Mouse (Mus musculus): ENCODE data around the gene Frmd6. TPM values are rescaled to one million over a fixed set of nuclear protein-coding genes. Genes with fewer than 3 reads are reported as not detected.
A peak's percentile ranks its signal among the peaks of the same experiment; 100 is the strongest.

Frmd6 gene
- total RNA-seq, 1 experiment from 2014 or later: 5.2 TPM

DNA sequence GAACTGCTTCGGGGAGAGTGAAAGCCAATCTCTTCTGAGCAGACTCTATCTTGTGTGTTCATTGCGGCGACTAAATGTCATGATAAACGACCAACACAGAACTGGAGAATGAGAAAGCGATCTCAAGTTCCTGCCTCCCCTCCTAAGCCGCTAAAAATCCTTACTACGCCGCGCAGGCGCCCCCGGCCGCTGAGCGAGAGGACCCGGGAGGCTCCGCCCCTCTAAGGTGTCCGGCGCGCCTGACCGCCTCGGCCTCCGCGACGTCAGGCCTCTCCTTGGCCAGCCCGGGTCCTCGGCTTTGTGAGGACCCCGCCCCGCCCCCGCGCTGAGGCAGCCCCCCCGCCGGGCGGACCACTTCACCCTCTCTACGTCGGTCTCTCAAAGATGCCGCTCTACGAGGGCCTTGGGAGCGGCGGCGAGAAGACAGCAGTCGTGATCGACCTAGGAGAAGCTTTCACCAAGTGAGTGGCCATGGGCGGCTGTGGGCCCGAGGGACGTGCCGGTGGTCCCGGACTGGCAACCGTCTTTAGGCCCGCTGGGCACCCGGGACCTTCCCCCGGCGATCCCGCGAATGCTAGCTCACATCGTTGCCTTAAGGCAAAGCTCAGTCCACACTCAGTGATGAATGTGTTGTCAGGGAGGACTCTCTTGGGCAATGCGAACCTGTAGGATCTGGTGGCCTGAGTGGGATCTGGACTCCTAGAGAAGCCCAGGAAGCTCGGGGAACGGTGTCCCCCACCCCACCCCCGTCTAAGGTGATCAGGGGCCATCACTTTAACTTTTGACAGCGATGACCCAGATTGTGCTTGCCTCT is 112.5 kb downstream of the Frmd6 start, which contains the start of gene Actr10:
Gene Actr10 (plus strand): TSS at position 287 of the 814 bp plus-strand sequence.
- peak; percentile 92 for ATAC-seq (ENCODE audit: extremely low read depth, insufficient number of reproducible peaks, low FRiP score, poor library complexity, severe bottlenecking)

DNA sequence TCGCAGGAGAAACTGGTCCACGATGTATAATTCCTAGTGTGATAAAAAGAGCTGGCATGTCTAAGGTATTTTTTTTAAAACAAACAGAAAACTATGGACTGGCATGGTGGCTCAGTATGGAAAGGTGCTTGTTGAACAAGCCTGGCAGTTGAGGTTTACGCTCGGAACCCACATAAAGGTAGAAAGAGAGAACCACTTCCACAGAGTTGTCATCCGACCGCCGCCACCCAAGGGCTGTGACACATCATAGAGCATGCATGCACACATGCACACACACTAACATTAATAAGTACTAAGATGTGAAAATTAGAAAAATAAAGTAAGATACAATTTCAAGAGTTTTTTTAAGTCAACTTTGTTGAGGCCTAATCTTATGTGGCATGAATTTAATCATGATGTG is 115.5 kb downstream of the Frmd6 start:
- no peak for ATAC-seq (ENCODE audit: extremely low read depth, insufficient number of reproducible peaks, low FRiP score, poor library complexity, severe bottlenecking)

DNA sequence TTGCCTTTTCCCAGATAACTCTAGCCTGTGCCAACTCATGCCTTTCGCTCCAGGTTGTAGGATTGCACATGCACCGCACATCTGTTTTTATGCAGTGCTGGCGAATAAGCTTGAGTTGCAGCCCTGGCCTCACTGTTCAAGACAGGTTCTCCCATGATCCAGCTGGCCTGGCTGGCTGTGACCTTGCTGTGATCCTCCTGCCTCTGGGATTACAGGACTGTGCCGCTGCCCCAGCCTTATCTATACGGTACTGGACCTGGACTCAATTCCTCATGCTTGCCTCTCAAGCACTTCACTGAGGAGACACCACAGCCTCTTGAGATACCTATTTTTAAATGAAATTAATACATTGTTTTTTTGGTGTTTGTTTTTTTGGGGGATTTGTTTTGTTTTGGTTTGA is 118.9 kb downstream of the Frmd6 start:
- no peak for ATAC-seq (ENCODE audit: extremely low read depth, insufficient number of reproducible peaks, low FRiP score, poor library complexity, severe bottlenecking)

DNA sequence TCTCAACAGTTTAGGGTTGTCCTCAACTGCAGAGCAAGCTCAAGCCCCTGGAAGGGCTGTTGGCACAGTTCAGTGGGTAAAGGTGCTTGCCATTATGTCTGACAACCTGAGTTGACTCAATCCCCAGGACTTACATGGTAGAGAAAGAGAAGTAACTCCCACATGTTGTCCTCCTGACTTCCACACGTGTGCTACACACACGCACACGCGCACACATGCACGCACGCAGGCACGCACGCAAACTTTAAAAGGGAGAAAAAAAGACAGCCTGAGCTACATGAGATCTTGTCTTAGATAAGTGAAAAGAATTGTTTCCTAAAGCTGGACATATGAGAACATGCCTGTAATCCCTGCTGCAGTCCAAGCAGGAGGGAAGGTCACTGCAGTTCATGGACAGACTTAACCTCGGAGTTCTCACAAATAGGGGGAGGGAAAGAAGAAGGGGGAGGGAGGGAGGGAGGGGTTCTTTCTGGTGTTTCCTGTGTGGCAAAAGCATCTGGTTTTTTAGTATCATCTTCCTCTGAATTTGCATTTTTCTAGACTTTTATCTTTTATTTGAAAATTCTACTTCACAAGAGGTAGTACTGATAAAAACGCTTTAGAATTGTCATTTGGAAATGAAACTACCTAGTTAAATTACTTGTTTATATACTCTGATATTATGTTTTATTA is 121.4 kb downstream of the Frmd6 start:
- ATAC-seq (ENCODE audit: extremely low read depth, insufficient number of reproducible peaks, low FRiP score, poor library complexity, severe bottlenecking): no peak

Other genes starting within 250 kb of the Frmd6 start
- 67.3 and 84.8 TPM in 2 replicates for gene Actr10, start 112.3 kb downstream of the Frmd6 start, total RNA-seq (2017)
- 156 and 173 TPM in 2 replicates for gene Psma3, start 149.1 kb downstream of the Frmd6 start, total RNA-seq (2017)
- gene Arid4a, start 190.5 kb downstream of the Frmd6 start, total RNA-seq (2017): 202 and 220 TPM in 2 replicates